Mouse (Mus musculus) MEL-GATA-1-ER (cell line): ENCODE results near the gene Sncg.

Source experiments
- DNase-seq: peaks from one replicate; pipeline ENCODE4 v3.0.0-alpha.2; 2012; ENCODE audit warnings: low read depth; ENCODE audit errors: extremely low read depth

The Sncg gene

DNA sequence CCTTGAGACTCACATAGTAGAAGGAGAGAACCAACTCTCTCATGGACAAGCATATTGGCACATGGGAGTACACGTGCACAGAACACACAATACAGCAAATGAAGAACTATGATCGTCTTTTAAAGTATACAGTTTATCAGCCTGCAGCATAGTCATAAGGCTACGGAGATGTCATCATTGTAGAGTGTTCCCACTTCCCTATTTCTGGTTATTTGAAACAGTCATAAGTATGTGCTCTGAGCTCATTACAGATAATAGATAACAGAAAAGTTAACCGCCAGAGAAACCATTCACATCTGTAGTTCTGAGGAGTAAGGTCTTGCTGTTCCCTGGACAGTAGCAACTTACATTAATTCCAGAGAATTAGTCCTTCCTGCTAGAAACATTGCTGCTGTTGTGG is 31.5 kb downstream of the Sncg start:
- DNase-seq = peak; percentile 84

GRCm38 (mm10) chr14:34341993-34342392 is 32.6 kb downstream of the Sncg start:
- no peak for DNase-seq

DNA sequence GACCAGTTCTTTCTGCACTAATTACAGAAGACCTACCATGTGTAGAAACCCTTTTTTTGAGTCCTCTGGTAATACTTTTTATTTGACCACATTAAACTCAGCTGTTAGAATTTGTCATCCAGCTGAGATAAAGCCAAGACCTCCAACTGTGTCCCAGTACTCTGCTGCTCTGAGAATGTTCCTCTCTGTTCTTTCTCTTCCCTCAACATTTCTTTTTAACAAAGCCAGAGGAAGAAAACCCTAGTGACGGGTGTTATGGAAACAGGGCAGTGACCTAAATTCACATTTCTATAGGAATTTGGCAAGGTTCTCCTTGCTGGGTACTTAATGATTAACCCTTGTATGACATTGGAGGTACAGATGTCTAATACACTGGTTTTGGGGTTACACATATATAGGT is 35.1 kb downstream of the Sncg start:
- DNase-seq = no peak

- no peak for DNase-seq
These were observed 42.1 kb downstream of the Sncg start for GRCm38 (mm10) chr14:34332476-34332875.

DNA sequence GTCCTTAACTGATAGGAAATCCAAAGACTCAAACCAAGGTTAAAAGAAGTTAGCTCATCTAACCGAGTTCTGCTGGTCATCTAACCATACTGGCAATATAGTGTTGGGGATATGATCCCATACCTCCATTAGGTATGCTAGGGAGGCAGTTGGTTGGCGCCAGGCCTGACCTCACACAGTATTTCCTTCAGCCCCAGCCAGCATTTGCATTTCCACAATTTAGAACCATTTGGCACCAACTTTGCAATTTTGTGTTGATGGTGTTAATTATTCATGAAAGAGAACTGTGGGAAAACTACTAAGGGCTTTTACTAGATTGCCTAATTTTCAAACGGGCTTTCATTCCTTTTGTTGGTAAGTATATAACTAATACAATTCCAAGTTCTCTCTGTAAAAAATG is 42.7 kb downstream of the Sncg start:
- DNase-seq = no peak

DNA sequence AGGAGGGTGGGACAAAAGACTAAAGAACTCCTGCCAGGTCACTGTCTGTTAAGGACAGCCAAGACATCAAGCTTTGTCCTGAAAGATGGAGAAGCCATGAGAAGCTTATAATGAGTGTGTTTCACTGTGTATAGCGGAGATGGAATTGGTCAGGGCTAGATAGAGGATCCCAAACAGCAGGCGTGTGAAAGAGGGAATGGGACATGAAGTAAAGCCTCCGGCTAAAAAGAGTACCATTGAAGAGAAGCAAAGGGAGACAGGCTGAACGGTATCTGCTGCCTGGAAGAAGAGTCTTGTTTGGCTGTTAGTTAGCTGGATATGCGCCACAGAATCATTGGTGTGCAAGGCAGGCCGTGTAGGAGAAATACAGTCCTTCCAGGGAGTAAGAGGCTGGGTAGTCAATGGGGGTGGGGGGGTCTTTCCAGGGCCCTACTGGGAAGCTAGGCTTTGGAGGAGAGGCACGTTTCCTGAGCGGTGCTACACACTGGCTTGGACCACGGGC is 43.9 kb downstream of the Sncg start:
- no peak for DNase-seq

GRCm38 (mm10) chr14:34327618-34328017 is 47.0 kb downstream of the Sncg start:
- no peak for DNase-seq

DNA sequence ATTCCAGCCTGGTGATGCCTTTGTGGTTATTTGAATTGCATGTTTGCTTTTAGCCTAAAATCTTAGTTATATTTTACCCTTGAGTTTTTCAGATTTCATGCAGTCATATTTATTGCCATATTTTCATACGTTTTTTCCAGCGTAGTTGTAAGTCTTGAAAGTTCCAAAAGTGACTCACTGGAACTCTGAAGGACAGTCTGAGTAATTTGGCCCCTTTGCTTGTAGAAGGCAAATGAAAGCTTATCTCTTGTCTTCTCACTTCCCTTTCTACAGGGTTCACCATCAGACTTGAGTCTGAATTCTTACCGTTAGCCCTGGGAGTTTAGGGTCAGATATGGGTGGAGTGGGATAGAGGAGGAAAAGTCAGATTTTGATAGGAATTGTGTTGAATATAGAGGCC is 48.0 kb downstream of the Sncg start:
- DNase-seq = no peak

GRCm38 (mm10) chr14:34323576-34324085 is 51.0 kb downstream of the Sncg start:
- no peak for DNase-seq
